Mouse (Mus musculus): Measurements from ENCODE around the gene Ugt1a9. TPM values are rescaled to one million over a fixed set of nuclear protein-coding genes. Genes with fewer than 3 reads are reported as not detected.

The Ugt1a9 gene
- polyA plus RNA-seq, 1 experiment from 2014 or later, result 0.65 TPM

- Histone ChIP-seq H3K9me3 (ENCODE audit: control insufficient read depth, low read length) (peaks cover 48% of the 10 kb centered on the region), H3K9ac (ENCODE audit: low read length) (no peak overlapping the region), H3K4me2 (replicated peaks; ENCODE audit: low read depth) (no peak overlapping the region), H3K4me1 (replicated peaks; ENCODE audit: control insufficient read depth, insufficient read depth) (no peaks in the 10 kb centered on the region), H3K4me3 (ENCODE audit: low read depth, low read length) (no peak overlapping the region), H3K27ac (replicated peaks) (no peak overlapping the region), H3K36me3 (ENCODE audit: control insufficient read depth, insufficient read depth, low read length) (no peaks in the 10 kb centered on the region), H3K27me3 (ENCODE audit: control insufficient read depth, insufficient read depth, low read length) (no peaks in the 10 kb centered on the region)
- ATAC-seq (ENCODE audit: low FRiP score, low TSS enrichment), result no peak; the same call in 1 of the 2 replicates
- DNase-seq (ENCODE audit: low spot score), result no peak
- 75% methylated on average over 6 of the region's 6 CpGs for WGBS
- TF ChIP-seq CTCF (IDR thresholded peaks at IDR 0.05; ENCODE audit: low read depth), result no peak
- no peak for TF ChIP-seq EP300 (optimal IDR thresholded peaks at IDR 0.05)
Measured at GRCm38 (mm10) chr1:88245881-88246280, 175.3 kb downstream of the Ugt1a9 start.

GRCm38 (mm10) chr1:88246386-88246785 lies 175.8 kb downstream of the Ugt1a9 start:
- Histone ChIP-seq H3K9ac (ENCODE audit: low read length) (no peak overlapping the region), H3K4me2 (replicated peaks; ENCODE audit: low read depth) (no peak overlapping the region), H3K27ac (replicated peaks) (no peak overlapping the region), H3K9me3 (ENCODE audit: control insufficient read depth, low read length) (peaks cover 47% of the 10 kb centered on the region), H3K36me3 (ENCODE audit: control insufficient read depth, insufficient read depth, low read length) (no peaks in the 10 kb centered on the region), H3K27me3 (ENCODE audit: control insufficient read depth, insufficient read depth, low read length) (no peaks in the 10 kb centered on the region), H3K4me3 (ENCODE audit: low read depth, low read length) (no peak overlapping the region), H3K4me1 (replicated peaks; ENCODE audit: control insufficient read depth, insufficient read depth) (no peaks in the 10 kb centered on the region)
- TF ChIP-seq EP300 (optimal IDR thresholded peaks at IDR 0.05), result no peak
- no peak for TF ChIP-seq CTCF (IDR thresholded peaks at IDR 0.05; ENCODE audit: low read depth)
- DNase-seq (ENCODE audit: low spot score) (no peak), ATAC-seq (ENCODE audit: low FRiP score, low TSS enrichment) (no peak)
- 46% methylated on average over 6 of the region's 6 CpGs for WGBS

- no peaks in the 10 kb centered on the region for H3K27me3 ChIP-seq (ENCODE audit: control insufficient read depth, insufficient read depth, low read length)
- ATAC-seq (ENCODE audit: low FRiP score, low TSS enrichment) (no peak), DNase-seq (ENCODE audit: low spot score) (no peak)
- no peaks in the 10 kb centered on the region for H3K4me1 ChIP-seq (replicated peaks; ENCODE audit: control insufficient read depth, insufficient read depth)
- no peak overlapping the region for H3K4me3 ChIP-seq (ENCODE audit: low read depth, low read length)
- peaks cover 42% of the 10 kb centered on the region for H3K9me3 ChIP-seq (ENCODE audit: control insufficient read depth, low read length)
- no peak overlapping the region for H3K9ac ChIP-seq (ENCODE audit: low read length)
- no peaks in the 10 kb centered on the region for H3K36me3 ChIP-seq (ENCODE audit: control insufficient read depth, insufficient read depth, low read length)
- no peak overlapping the region for H3K4me2 ChIP-seq (replicated peaks; ENCODE audit: low read depth)
- 43% methylated on average over 2 of the region's 2 CpGs for WGBS
- no peak for TF ChIP-seq CTCF (IDR thresholded peaks at IDR 0.05; ENCODE audit: low read depth)
- TF ChIP-seq EP300 (optimal IDR thresholded peaks at IDR 0.05), result no peak
- H3K27ac ChIP-seq (replicated peaks), result no peak overlapping the region
Measured at GRCm38 (mm10) chr1:88247660-88248059, 177.1 kb downstream of the Ugt1a9 start.

- H3K9me3 ChIP-seq (ENCODE audit: control insufficient read depth, low read length), result peaks cover 40% of the 10 kb centered on the region
- H3K36me3 ChIP-seq (ENCODE audit: control insufficient read depth, insufficient read depth, low read length), result no peaks in the 10 kb centered on the region
- H3K27ac ChIP-seq (replicated peaks), result no peak overlapping the region
- H3K9ac ChIP-seq (ENCODE audit: low read length), result no peak overlapping the region
- ATAC-seq (ENCODE audit: low FRiP score, low TSS enrichment), result no peak
- H3K27me3 ChIP-seq (ENCODE audit: control insufficient read depth, insufficient read depth, low read length), result no peaks in the 10 kb centered on the region
- 65% methylated on average over 4 of the region's 4 CpGs for WGBS
- H3K4me3 ChIP-seq (ENCODE audit: low read depth, low read length), result no peak overlapping the region
- no peaks in the 10 kb centered on the region for H3K4me1 ChIP-seq (replicated peaks; ENCODE audit: control insufficient read depth, insufficient read depth)
- DNase-seq (ENCODE audit: low spot score), result no peak
- H3K4me2 ChIP-seq (replicated peaks; ENCODE audit: low read depth), result no peak overlapping the region
- TF ChIP-seq CTCF (IDR thresholded peaks at IDR 0.05; ENCODE audit: low read depth), result no peak
- no peak for TF ChIP-seq EP300 (optimal IDR thresholded peaks at IDR 0.05)
Measured at GRCm38 (mm10) chr1:88248658-88249057, 178.1 kb downstream of the Ugt1a9 start.

- H3K4me3 ChIP-seq (ENCODE audit: low read depth, low read length), result no peak overlapping the region
- no peak for ATAC-seq (ENCODE audit: low FRiP score, low TSS enrichment)
Measured at GRCm38 (mm10) chr1:88249596-88249995, 179.0 kb downstream of the Ugt1a9 start.

GRCm38 (mm10) chr1:88250023-88250422 lies 179.4 kb downstream of the Ugt1a9 start:
- TF ChIP-seq CTCF (IDR thresholded peaks at IDR 0.05; ENCODE audit: low read depth) (no peak), EP300 (optimal IDR thresholded peaks at IDR 0.05) (no peak)
- Histone ChIP-seq H3K36me3 (ENCODE audit: control insufficient read depth, insufficient read depth, low read length) (no peaks in the 10 kb centered on the region), H3K4me2 (replicated peaks; ENCODE audit: low read depth) (no peak overlapping the region), H3K27me3 (ENCODE audit: control insufficient read depth, insufficient read depth, low read length) (no peaks in the 10 kb centered on the region), H3K27ac (replicated peaks) (no peak overlapping the region), H3K9me3 (ENCODE audit: control insufficient read depth, low read length) (peaks cover 40% of the 10 kb centered on the region), H3K4me1 (replicated peaks; ENCODE audit: control insufficient read depth, insufficient read depth) (no peaks in the 10 kb centered on the region), H3K4me3 (ENCODE audit: low read depth, low read length) (no peak overlapping the region), H3K9ac (ENCODE audit: low read length) (no peak overlapping the region)
- ATAC-seq (ENCODE audit: low FRiP score, low TSS enrichment) (no peak), DNase-seq (ENCODE audit: low spot score) (no peak)
- WGBS, result 77% methylated on average over 5 of the region's 5 CpGs

More at GRCm38 (mm10) chr1:88249596-88249995, 179.0 kb downstream of the Ugt1a9 start:
- H3K27ac ChIP-seq (replicated peaks), result no peak overlapping the region
- peaks cover 39% of the 10 kb centered on the region for H3K9me3 ChIP-seq (ENCODE audit: control insufficient read depth, low read length)
- TF ChIP-seq CTCF (IDR thresholded peaks at IDR 0.05; ENCODE audit: low read depth), result no peak
- no peak for TF ChIP-seq EP300 (optimal IDR thresholded peaks at IDR 0.05)
- H3K4me2 ChIP-seq (replicated peaks; ENCODE audit: low read depth), result no peak overlapping the region
- H3K27me3 ChIP-seq (ENCODE audit: control insufficient read depth, insufficient read depth, low read length), result no peaks in the 10 kb centered on the region
- H3K4me1 ChIP-seq (replicated peaks; ENCODE audit: control insufficient read depth, insufficient read depth), result no peaks in the 10 kb centered on the region
- DNase-seq (ENCODE audit: low spot score), result no peak
- 77% methylated on average over 7 of the region's 7 CpGs for WGBS
- no peak overlapping the region for H3K9ac ChIP-seq (ENCODE audit: low read length)
- H3K36me3 ChIP-seq (ENCODE audit: control insufficient read depth, insufficient read depth, low read length), result no peaks in the 10 kb centered on the region

Measured in stomach, postnatal 0 days (tissue).